Comparison of ENCODE assay signal across 8 mouse cellular contexts in genomic region chr9:123112805-123113521, GRCm38 (mm10). TPM values are rescaled to one million over a fixed set of nuclear protein-coding genes. Genes with fewer than 3 reads are reported as not detected.
DNase-seq lines count a peak whose midpoint lies in the region; ATAC-seq and TF ChIP-seq lines count a peak whose summit lies in the region.

Gene Zdhhc3 (minus strand): TSS chr9:123113205.
Gene Exosc7 (plus strand): TSS chr9:123113215.

- peak within 1 kb of the TSS; percentile 78 for H3K4me3 ChIP-seq in C2C12 (ENCODE audit: insufficient read depth, poor library complexity, severe bottlenecking)
- peak within 1 kb of the TSS; percentile 90 for H3K4me3 ChIP-seq in erythroblast, embryonic 14.5 days (replicated peaks)
- peak within 1 kb of the TSS; percentile 92 for H3K4me3 ChIP-seq in heart, embryonic 12.5 days
- peak within 1 kb of the TSS; percentile 96 for H3K4me3 ChIP-seq in kidney, postnatal 0 days (replicated peaks; ENCODE audit: low read depth, low read length)
- H3K4me3 ChIP-seq in liver, embryonic 11.5 days (ENCODE audit: low read depth, low read length) = peak within 1 kb of the TSS; percentile 78
- peak within 1 kb of the TSS; percentile 87 for H3K4me3 ChIP-seq in stomach, embryonic 14.5 days (ENCODE audit: low read depth, low read length)

- H3K36me3 ChIP-seq in C2C12 (ENCODE audit: control insufficient read depth, insufficient read depth) = peaks cover 21% of the 10 kb centered on the region
- H3K36me3 ChIP-seq in erythroblast, embryonic 14.5 days (ENCODE audit: control insufficient read depth) = peaks cover 36% of the 10 kb centered on the region
- peaks cover 18% of the 10 kb centered on the region for H3K36me3 ChIP-seq in heart, embryonic 12.5 days
- H3K36me3 ChIP-seq in kidney, postnatal 0 days (ENCODE audit: insufficient read depth, low read length) = 0 out of 2 replicates have a peak, but pooled peaks cover 2% of the 10 kb centered on the region
- peaks cover 8% of the 10 kb centered on the region for H3K36me3 ChIP-seq in liver, embryonic 11.5 days (ENCODE audit: control insufficient read depth, insufficient read depth, low read length)
- peaks cover 11% of the 10 kb centered on the region for H3K36me3 ChIP-seq in stomach, embryonic 14.5 days (ENCODE audit: control insufficient read depth, insufficient read depth, low read length)

- peaks cover 68% of the 10 kb centered on the region for H3K79me3 ChIP-seq in C2C12 (ENCODE audit: low read depth)

- ATAC-seq in heart, embryonic 12.5 days (ENCODE audit: insufficient number of reproducible peaks, low FRiP score) = peak; percentile 93
- ATAC-seq in kidney, postnatal 0 days (replicated peaks; ENCODE audit: low FRiP score, low read depth) = peak; percentile 95
- peak; percentile 91 for ATAC-seq in liver, embryonic 11.5 days (replicated peaks; ENCODE audit: low FRiP score)
- peak; percentile 92 for ATAC-seq in stomach, embryonic 14.5 days (ENCODE audit: insufficient number of reproducible peaks, insufficient read depth, low FRiP score, low read depth)

- peak within 1 kb of the TSS; percentile 91 for H3K27ac ChIP-seq in heart, embryonic 12.5 days (ENCODE audit: poor library complexity, severe bottlenecking)
- H3K27ac ChIP-seq in kidney, postnatal 0 days = peak within 1 kb of the TSS; percentile 94
- H3K27ac ChIP-seq in liver, embryonic 11.5 days (ENCODE audit: low read depth, low read length) = peak within 1 kb of the TSS; percentile 69
- H3K27ac ChIP-seq in stomach, embryonic 14.5 days (ENCODE audit: low read length) = peak within 1 kb of the TSS; percentile 97

- peak; percentile 97 for DNase-seq in brain, embryonic 14.5 days (ENCODE audit: low read depth)
- peak; percentile 89 for DNase-seq in kidney, postnatal 0 days (ENCODE audit: low spot score)
- peak; percentile 91 for DNase-seq in liver, embryonic 11.5 days (ENCODE audit: low spot score)
- DNase-seq in naive thymus-derived CD4-positive, alpha-beta T cell, adult 2 months (ENCODE audit: low read depth) = peak; percentile 91

- peaks cover 44% of the 10 kb centered on the region for H3K4me1 ChIP-seq in erythroblast, embryonic 14.5 days (ENCODE audit: control insufficient read depth)
- peaks cover 16% of the 10 kb centered on the region for H3K4me1 ChIP-seq in heart, embryonic 12.5 days (replicated peaks)
- H3K4me1 ChIP-seq in kidney, postnatal 0 days (replicated peaks; ENCODE audit: insufficient read depth, low read length) = peaks cover 13% of the 10 kb centered on the region
- H3K4me1 ChIP-seq in liver, embryonic 11.5 days (replicated peaks; ENCODE audit: control insufficient read depth, insufficient read depth, low read length) = peaks cover 15% of the 10 kb centered on the region
- H3K4me1 ChIP-seq in stomach, embryonic 14.5 days (ENCODE audit: control insufficient read depth, insufficient read depth, low read length) = peaks cover 13% of the 10 kb centered on the region

- TF ChIP-seq CTCF in C2C12 (IDR thresholded peaks at IDR 0.05; ENCODE audit: control insufficient read depth, insufficient read depth, insufficient read length) = no peak
- no peak for TF ChIP-seq CTCF in brain, embryonic 14.5 days (IDR thresholded peaks at IDR 0.05; ENCODE audit: borderline replicate concordance, extremely low read depth, insufficient read depth, insufficient read length)
- no peak for TF ChIP-seq CTCF in kidney, postnatal 0 days (IDR thresholded peaks at IDR 0.05; ENCODE audit: low read depth)

- TF ChIP-seq POLR2A in brain, embryonic 14.5 days (IDR thresholded peaks at IDR 0.05; ENCODE audit: borderline replicate concordance, extremely low read depth, insufficient read depth, insufficient read length, poor library complexity, severe bottlenecking) = peak; percentile 95

- peaks cover 91% of the 10 kb centered on the region for H3K79me2 ChIP-seq in C2C12 (ENCODE audit: control insufficient read depth, insufficient read depth)

- peak within 1 kb of the TSS; percentile 96 for H3K4me2 ChIP-seq in heart, embryonic 12.5 days
- peak within 1 kb of the TSS; percentile 85 for H3K4me2 ChIP-seq in kidney, postnatal 0 days (ENCODE audit: low read length)
- H3K4me2 ChIP-seq in liver, embryonic 11.5 days = peak within 1 kb of the TSS; percentile 89
- peak within 1 kb of the TSS; percentile 94 for H3K4me2 ChIP-seq in stomach, embryonic 14.5 days (replicated peaks; ENCODE audit: low read depth, low read length)

- no peaks in the 10 kb centered on the region for H3K27me3 ChIP-seq in C2C12 (ENCODE audit: control insufficient read depth, insufficient read depth, insufficient read length)
- no peaks in the 10 kb centered on the region for H3K27me3 ChIP-seq in erythroblast, embryonic 14.5 days (ENCODE audit: control insufficient read depth)
- no peaks in the 10 kb centered on the region for H3K27me3 ChIP-seq in heart, embryonic 12.5 days (replicated peaks)
- no peaks in the 10 kb centered on the region for H3K27me3 ChIP-seq in kidney, postnatal 0 days (ENCODE audit: insufficient read depth, low read length)
- H3K27me3 ChIP-seq in liver, embryonic 11.5 days (replicated peaks; ENCODE audit: control insufficient read depth, insufficient read depth, low read length) = no peaks in the 10 kb centered on the region
- no peaks in the 10 kb centered on the region for H3K27me3 ChIP-seq in stomach, embryonic 14.5 days (ENCODE audit: control insufficient read depth, insufficient read depth, low read length)

- WGBS in heart, embryonic 12.5 days = under 1% methylated on average over 79 of the region's 79 CpGs
- under 1% methylated on average over 78 of the region's 79 CpGs for WGBS in kidney, postnatal 0 days
- WGBS in liver, embryonic 11.5 days = under 1% methylated on average over 79 of the region's 79 CpGs
- WGBS in stomach, embryonic 14.5 days = under 1% methylated on average over 79 of the region's 79 CpGs

- H3K9ac ChIP-seq in heart, embryonic 12.5 days = peak within 1 kb of the TSS; percentile 91
- H3K9ac ChIP-seq in kidney, postnatal 0 days (ENCODE audit: low read depth, low read length) = peak within 1 kb of the TSS; percentile 95
- H3K9ac ChIP-seq in liver, embryonic 11.5 days (ENCODE audit: low read depth, low read length) = peak within 1 kb of the TSS; percentile 72
- H3K9ac ChIP-seq in stomach, embryonic 14.5 days (replicated peaks; ENCODE audit: low read depth, low read length) = peak within 1 kb of the TSS; percentile 80

- H3ac ChIP-seq in C2C12 (ENCODE audit: control insufficient read depth, insufficient read length, low read depth) = peak within 1 kb of the TSS; percentile 93

- H3K9me3 ChIP-seq in erythroblast, embryonic 14.5 days (ENCODE audit: control insufficient read depth, low read length) = no peaks in the 10 kb centered on the region
- H3K9me3 ChIP-seq in heart, embryonic 12.5 days (replicated peaks) = no peaks in the 10 kb centered on the region
- no peaks in the 10 kb centered on the region for H3K9me3 ChIP-seq in kidney, postnatal 0 days (replicated peaks; ENCODE audit: low read length)
- H3K9me3 ChIP-seq in liver, embryonic 11.5 days (ENCODE audit: control insufficient read depth, low read length) = no peaks in the 10 kb centered on the region
- H3K9me3 ChIP-seq in stomach, embryonic 14.5 days (ENCODE audit: control insufficient read depth, low read depth, low read length) = no peaks in the 10 kb centered on the region

TF ChIP-seq in C2C12, 6 proteins besides CTCF, POLR2A, EP300 and RAD21:
- TF ChIP-seq CEBPB (IDR thresholded peaks at IDR 0.05; ENCODE audit: low read depth) (no peak), MYOD1 (IDR thresholded peaks at IDR 0.05; ENCODE audit: control insufficient read depth, insufficient read length, low read depth) (no peak), MAX (IDR thresholded peaks at IDR 0.05) (peak; percentile 75), MYOG (IDR thresholded peaks at IDR 0.05; ENCODE audit: control insufficient read depth, extremely low read depth, insufficient read length) (no peak)
TF ChIP-seq in C2C12: peak in this region for 1.

RNA-seq across cellular contexts. Expression of gene Zdhhc3, which starts in this region (rescaled TPM):
- 62.6 TPM for polyA plus RNA-seq in C2C12 (2012; fragmentation: generic; extraction: Trizol)
- 85.5 and 92.3 TPM in 2 replicates for polyA plus RNA-seq in brain, embryonic 14.5 days (2012; rRNA removed)
- polyA plus RNA-seq in erythroblast, embryonic 14.5 days (2012) = 3.2 and 3.3 TPM in 2 replicates
- polyA plus RNA-seq in heart, embryonic 12.5 days (2016; fragmentation: Nextera tagmentation; extraction: Ambion mirVana) = 62.2 and 64.5 TPM in 2 replicates
- polyA plus RNA-seq in kidney, postnatal 0 days (2015; fragmentation: Nextera tagmentation; extraction: Ambion mirVana) = 57.9 and 58.7 TPM in 2 replicates
- polyA plus RNA-seq in liver, embryonic 11.5 days (2014; fragmentation: Nextera tagmentation; extraction: Ambion mirVana) = 54.8 and 57.0 TPM in 2 replicates
- 55.9 and 57.3 TPM in 2 replicates for polyA plus RNA-seq in stomach, embryonic 14.5 days (2014; fragmentation: Nextera tagmentation; extraction: Ambion mirVana)

RNA-seq across cellular contexts. Expression of gene Exosc7, which starts in this region (rescaled TPM):
- 60.6 TPM for polyA plus RNA-seq in C2C12 (2012; fragmentation: generic; extraction: Trizol)
- polyA plus RNA-seq in brain, embryonic 14.5 days (2012; rRNA removed) = 64.4 and 85.6 TPM in 2 replicates
- polyA plus RNA-seq in erythroblast, embryonic 14.5 days (2012) = 0.53 and 0.86 TPM in 2 replicates
- polyA plus RNA-seq in heart, embryonic 12.5 days (2016; fragmentation: Nextera tagmentation; extraction: Ambion mirVana) = 69.6 and 71.3 TPM in 2 replicates
- polyA plus RNA-seq in kidney, postnatal 0 days (2015; fragmentation: Nextera tagmentation; extraction: Ambion mirVana) = 90.9 and 91.1 TPM in 2 replicates
- polyA plus RNA-seq in liver, embryonic 11.5 days (2014; fragmentation: Nextera tagmentation; extraction: Ambion mirVana) = 191 and 193 TPM in 2 replicates
- 123 and 133 TPM in 2 replicates for polyA plus RNA-seq in stomach, embryonic 14.5 days (2014; fragmentation: Nextera tagmentation; extraction: Ambion mirVana)

Comparison
In these comparisons a context has a peak if more than half of its experiments do, and no peak if none do; other contexts are left out.
1. Peak in every context shown above with its lines: DNase-seq, ATAC-seq, H3K4me3 ChIP-seq and H3K27ac ChIP-seq.
2. RNA of gene Zdhhc3 (polyA plus RNA-seq): 85.5 to 92.3 TPM in brain, embryonic 14.5 days, 62.6 TPM in C2C12 (single experiment), 62.2 to 64.5 TPM in heart, embryonic 12.5 days, 57.9 to 58.7 TPM in kidney, postnatal 0 days, 55.9 to 57.3 TPM in stomach, embryonic 14.5 days and 54.8 to 57.0 TPM in liver, embryonic 11.5 days; 3.2 to 3.3 TPM in erythroblast, embryonic 14.5 days; every median in the first group is over 10 times any median in the second.
3. RNA of gene Exosc7 (polyA plus RNA-seq): 191 to 193 TPM in liver, embryonic 11.5 days, 123 to 133 TPM in stomach, embryonic 14.5 days, 90.9 to 91.1 TPM in kidney, postnatal 0 days, 69.6 to 71.3 TPM in heart, embryonic 12.5 days, 64.4 to 85.6 TPM in brain, embryonic 14.5 days and 60.6 TPM in C2C12 (single experiment); 0.53 to 0.86 TPM in erythroblast, embryonic 14.5 days; every median in the first group is over 10 times any median in the second.